Mouse (Mus musculus) embryo, embryonic 11 days (tissue): ENCODE measurements around the gene Dzip3.

ENCODE experiments used
- DNase-seq: peaks from one replicate; pipeline ENCODE4 v3.0.0-alpha.2; 2015

The Dzip3 gene

GRCm38 (mm10) chr16:48993559-48994342, at the start of gene Dzip3, which contains the start of gene Cip2a:
Dzip3 (minus strand) TSS chr16:48994165.
Cip2a (plus strand) TSS chr16:48994185.
- DNase-seq = peak; percentile 96

- DNase-seq = no peak
These were observed 46.7 kb upstream of the Dzip3 start for GRCm38 (mm10) chr16:49040554-49041221.

- DNase-seq = no peak
These were observed 43.8 kb upstream of the Dzip3 start for GRCm38 (mm10) chr16:49037771-49038170.

- DNase-seq = no peak
These were observed 41.9 kb upstream of the Dzip3 start for GRCm38 (mm10) chr16:49035852-49036251.

GRCm38 (mm10) chr16:49016620-49017332, 22.8 kb upstream of the Dzip3 start:
- DNase-seq = peak; percentile 34

- DNase-seq = no peak
These were observed 10.2 kb upstream of the Dzip3 start for GRCm38 (mm10) chr16:49004151-49004550.

- DNase-seq = no peak
These were observed 353 bp upstream of the Dzip3 start for GRCm38 (mm10) chr16:48994343-48994693.

- DNase-seq = no peak
These were observed 770 bp downstream of the Dzip3 start for GRCm38 (mm10) chr16:48993231-48993558.

GRCm38 (mm10) chr16:48992437-48993230, 1.3 kb downstream of the Dzip3 start:
- DNase-seq = peak; percentile 11

GRCm38 (mm10) chr16:48989700-48990099, 4.3 kb downstream of the Dzip3 start:
- DNase-seq = no peak

- DNase-seq = no peak
These were observed 8.8 kb downstream of the Dzip3 start for GRCm38 (mm10) chr16:48985034-48985627.

GRCm38 (mm10) chr16:48979965-48980364, 14.0 kb downstream of the Dzip3 start:
- no peak for DNase-seq

- DNase-seq = peak; percentile 20
These were observed 20.4 kb downstream of the Dzip3 start for GRCm38 (mm10) chr16:48973548-48973947.

GRCm38 (mm10) chr16:48972996-48973395, 21.0 kb downstream of the Dzip3 start:
- DNase-seq = no peak

GRCm38 (mm10) chr16:48941805-48942204, 52.2 kb downstream of the Dzip3 start:
- peak; percentile 14 for DNase-seq

- no peak for DNase-seq
These were observed 70.2 kb downstream of the Dzip3 start for GRCm38 (mm10) chr16:48923724-48924123.

- no peak for DNase-seq
These were observed 80.8 kb downstream of the Dzip3 start for GRCm38 (mm10) chr16:48913206-48913605.

GRCm38 (mm10) chr16:48911184-48911583, 82.8 kb downstream of the Dzip3 start:
- DNase-seq = no peak

- DNase-seq = no peak
These were observed 94.1 kb downstream of the Dzip3 start for GRCm38 (mm10) chr16:48899868-48900267.

GRCm38 (mm10) chr16:48890733-48891132, 103.2 kb downstream of the Dzip3 start:
- DNase-seq = peak; percentile 1
